Mouse (Mus musculus) CH12.LX (cell line): ENCODE measurements around the gene Rbpjl. TPM values are rescaled to one million over a fixed set of nuclear protein-coding genes. Genes with fewer than 3 reads are reported as not detected.

Experiments
- DNase-seq: peaks from one replicate; pipeline ENCODE4 v3.0.0-alpha.2; 2013; ENCODE audit errors: extremely low read depth
- H3K27ac ChIP-seq: 2 replicates; pipeline ENCODE4 v1.5.1; 2012; ENCODE audit warnings: low read depth, mild to moderate bottlenecking, control low read depth, moderate library complexity; ENCODE audit not compliant: insufficient read depth
- H3K27me3 ChIP-seq: replicated peaks from 2 replicates; pipeline ENCODE3; 2012; ENCODE audit warnings: inconsistent platforms
- H3K36me3 ChIP-seq, 2 experiments: replicated peaks in 1 of 2; 2 replicates each; pipeline versions ENCODE3 to v1.6.1; 2012; ENCODE audit warnings: inconsistent platforms in 1 of 2, low read length in 1 of 2, mild to moderate bottlenecking in 1 of 2, mixed read lengths in 1 of 2, moderate library complexity in 1 of 2; ENCODE audit not compliant: control insufficient read depth in 1 of 2, insufficient read depth in 1 of 2
- H3K4me1 ChIP-seq, 2 experiments: 2 replicates each; pipeline ENCODE4 v1.6.1; 2012; ENCODE audit warnings: inconsistent platforms in 1 of 2, moderate library complexity in 1 of 2; ENCODE audit not compliant: insufficient read depth in 2 of 2, control insufficient read depth in 1 of 2
- H3K4me2 ChIP-seq: 2 replicates; pipeline ENCODE4 v1.6.1; 2012; ENCODE audit warnings: low read depth, mild to moderate bottlenecking, control low read depth; ENCODE audit not compliant: poor library complexity, insufficient read depth, severe bottlenecking
- H3K4me3 ChIP-seq, 3 experiments: fragments of 150-350 bp in 1 of 3; sonication (generic) in 1 of 3; replicated peaks in 1 of 3; 2 replicates each; pipeline versions ENCODE3 to v1.5.1; 2011 to 2012; ENCODE audit warnings: low read depth in 2 of 3, low read length in 2 of 3, mild to moderate bottlenecking in 2 of 3, moderate library complexity in 2 of 3, control low read depth in 1 of 3, improper control_type of control experiment in 1 of 3, inconsistent platforms in 1 of 3, mixed read lengths in 1 of 3; ENCODE audit not compliant: poor library complexity in 1 of 3
- H3K79me2 ChIP-seq: replicated peaks from 2 replicates; pipeline ENCODE4 v1.6.1; 2012; ENCODE audit warnings: mild to moderate bottlenecking, moderate library complexity; ENCODE audit not compliant: control insufficient read depth, poor library complexity, insufficient read depth, severe bottlenecking; ENCODE audit errors: extremely low read depth
- H3K9ac ChIP-seq: 2 replicates; pipeline ENCODE4 v1.6.1; 2012; ENCODE audit warnings: low read depth, mild to moderate bottlenecking, control low read depth, moderate library complexity; ENCODE audit not compliant: insufficient read depth
- H3K9me3 ChIP-seq: replicated peaks from 2 replicates; pipeline ENCODE3; 2012; ENCODE audit warnings: low read length, inconsistent platforms, mixed read lengths
- BHLHE40 ChIP-seq: IDR thresholded peaks from 2 replicates; pipeline ENCODE4 v1.6.1; 2011; ENCODE audit warnings: mild to moderate bottlenecking, low read depth, low read length, improper control_type of control experiment
- CHD2 ChIP-seq: IDR thresholded peaks from 2 replicates; pipeline ENCODE4 v1.6.1; 2011; ENCODE audit warnings: low read length, improper control_type of control experiment
- CTCF ChIP-seq, 2 experiments: IDR thresholded peaks in 1 of 2; conservative IDR thresholded peaks in 1 of 2; 2 replicates each; pipeline ENCODE4 v1.5.1; 2011 to 2012; ENCODE audit warnings: low read depth in 2 of 2, low read length in 2 of 2, improper control_type of control experiment in 1 of 2, inconsistent platforms in 1 of 2, mild to moderate bottlenecking in 1 of 2, moderate library complexity in 1 of 2
- ETS1 ChIP-seq: conservative IDR thresholded peaks from 2 replicates; pipeline ENCODE4 v1.6.1; 2012; ENCODE audit warnings: low read depth, mild to moderate bottlenecking, inconsistent platforms, low read length, improper control_type of control experiment, moderate library complexity
- GABPA ChIP-seq: IDR thresholded peaks from 2 replicates; pipeline ENCODE4 v1.6.1; 2012; ENCODE audit warnings: low read depth, low read length, improper control_type of control experiment, inconsistent platforms; ENCODE audit not compliant: insufficient replicate concordance
- IRF4 ChIP-seq: IDR thresholded peaks from 2 replicates; pipeline ENCODE4 v1.6.1; 2014; ENCODE audit warnings: low read depth, mild to moderate bottlenecking, inconsistent platforms, low read length, improper control_type of control experiment
- JUN ChIP-seq: IDR thresholded peaks from 2 replicates; pipeline ENCODE4 v1.6.1; 2011; ENCODE audit warnings: low read depth, mild to moderate bottlenecking, low read length, improper control_type of control experiment, moderate library complexity; ENCODE audit not compliant: insufficient read depth
- JUND ChIP-seq: conservative IDR thresholded peaks from 2 replicates; pipeline ENCODE4 v1.6.1; 2011; ENCODE audit warnings: low read depth, low read length, improper control_type of control experiment
- KAT2A ChIP-seq: IDR thresholded peaks from 2 replicates; pipeline ENCODE4 v1.6.1; 2012; ENCODE audit warnings: low read length, improper control_type of control experiment, inconsistent platforms; ENCODE audit not compliant: insufficient replicate concordance
- MAFK ChIP-seq: IDR thresholded peaks from 2 replicates; pipeline ENCODE4 v1.6.1; 2011; ENCODE audit warnings: low read length, improper control_type of control experiment; ENCODE audit not compliant: insufficient replicate concordance
- MAX ChIP-seq: IDR thresholded peaks from 2 replicates; pipeline ENCODE4 v1.6.1; 2011; ENCODE audit warnings: low read length, improper control_type of control experiment
- MAZ ChIP-seq: IDR thresholded peaks from 2 replicates; pipeline ENCODE4 v1.6.1; 2012; ENCODE audit warnings: low read depth, mild to moderate bottlenecking, inconsistent platforms, low read length, improper control_type of control experiment, moderate library complexity
- MYC ChIP-seq: IDR thresholded peaks from 2 replicates; pipeline ENCODE4 v1.6.1; 2011; ENCODE audit warnings: low read depth, mild to moderate bottlenecking, improper control_type of control experiment, low read length
- NRF1 ChIP-seq: IDR thresholded peaks from 2 replicates; pipeline ENCODE4 v1.6.1; 2014; ENCODE audit warnings: low read depth, mild to moderate bottlenecking, inconsistent platforms, low read length, improper control_type of control experiment, moderate library complexity
- POLR2AphosphoS2 ChIP-seq: IDR thresholded peaks from 2 replicates; pipeline ENCODE4 v1.6.1; 2011; ENCODE audit warnings: low read depth, low read length, improper control_type of control experiment
- RAD21 ChIP-seq: IDR thresholded peaks from 2 replicates; pipeline ENCODE4 v1.6.1; 2011; ENCODE audit warnings: low read depth, mild to moderate bottlenecking, low read length, improper control_type of control experiment, moderate library complexity
- TBP ChIP-seq: conservative IDR thresholded peaks from 2 replicates; pipeline ENCODE4 v1.6.1; 2011; ENCODE audit warnings: low read depth, low read length, improper control_type of control experiment
- TCF12 ChIP-seq: IDR thresholded peaks from 2 replicates; pipeline ENCODE4 v1.6.1; 2014; ENCODE audit warnings: low read depth, mild to moderate bottlenecking, inconsistent platforms, low read length, improper control_type of control experiment
- UBTF ChIP-seq: IDR thresholded peaks from 2 replicates; pipeline ENCODE4 v1.6.1; 2012; ENCODE audit warnings: low read depth, mild to moderate bottlenecking, inconsistent platforms, low read length, improper control_type of control experiment, moderate library complexity
- USF1 ChIP-seq: IDR thresholded peaks from 2 replicates; pipeline ENCODE4 v1.6.1; 2014; ENCODE audit warnings: low read depth, mild to moderate bottlenecking, inconsistent platforms, low read length, improper control_type of control experiment
- USF2 ChIP-seq: conservative IDR thresholded peaks from 2 replicates; pipeline ENCODE4 v1.6.1; 2011; ENCODE audit warnings: low read depth, low read length, improper control_type of control experiment
- ZC3H11A ChIP-seq: IDR thresholded peaks from 2 replicates; pipeline ENCODE4 v1.6.1; 2012; ENCODE audit warnings: low read depth, mild to moderate bottlenecking, inconsistent platforms, low read length, improper control_type of control experiment
- ZMIZ1 ChIP-seq: IDR thresholded peaks from 2 replicates; pipeline ENCODE4 v1.6.1; 2012; ENCODE audit warnings: low read depth, mild to moderate bottlenecking, inconsistent platforms, low read length, improper control_type of control experiment
- dilution Hi-C: fragments of 300-500 bp; cut with MboI; formaldehyde crosslinking; loops from 2 replicates; pipeline ENCODE4 v1.14.3; 2020; ENCODE audit warnings: low sequenced_read_pairs; ENCODE audit not compliant: extremely low pct_unique_long_range_greater_than_20kb, extremely low pct_ligation_motif_present
- in situ Hi-C: fragments of 300-500 bp; cut with MboI; formaldehyde crosslinking; loops from 3 replicates; pipeline ENCODE4 v1.14.3; 2019; ENCODE audit warnings: low sequenced_read_pairs, low pct_ligation_motif_present, low pct_unique_long_range_greater_than_20kb, mixed read lengths
- polyA plus RNA-seq: library from polyadenylated mRNA; unstranded; fragments of >175 nt; gene quantifications from 2 replicates; pipeline ENCODE4 v1.2.1, GENCODE M21; 2012; ENCODE audit warnings: low read depth; ENCODE audit not compliant: insufficient read length
- total RNA-seq, 2 experiments: library from RNA; depleted of rRNA; stranded (reverse); fragments of 300-350 nt in 1 of 2; fragments of >200 nt in 1 of 2; gene quantifications; 2 replicates each; pipeline ENCODE4 v1.2.3; 2012 to 2014

The Rbpjl gene
- total and polyA plus RNA-seq, 3 experiments: 0.08 TPM; not detected in 2

GRCm38 (mm10) chr2:164449341-164450042, 46.6 kb downstream of the Rbpjl start:
- TF ChIP-seq KAT2A (no peak), RAD21 (no peak), JUND (no peak), CTCF (conservative IDR thresholded peaks at IDR 0.05 in 1 of 2, IDR thresholded peaks at IDR 0.05 in 1 of 2; ENCODE audit: low read depth in 2 of 2, low read length in 2 of 2) (no peak), IRF4 (no peak), TCF12 (no peak), MYC (no peak), USF2 (no peak), GABPA (no peak), ZMIZ1 (no peak), ZC3H11A (no peak), JUN (no peak), NRF1 (no peak), BHLHE40 (no peak), MAFK (no peak), UBTF (no peak), MAZ (no peak), MAX (no peak), POLR2AphosphoS2 (no peak)
- TF ChIP-seq, all 38 proteins: peak for 0
- Histone ChIP-seq H3K36me3 (no peaks in the 10 kb centered on the region), H3K27ac (no peak overlapping the region), H3K4me1 (peaks cover 0 to 1% of the 10 kb centered on the region in 2 experiments; a peak in 1 of 4 replicates), H3K9ac (no peak overlapping the region), H3K9me3 (peaks cover 12% of the 10 kb centered on the region), H3K79me2 (no peaks in the 10 kb centered on the region), H3K27me3 (peaks cover 57% of the 10 kb centered on the region), H3K4me3 (no peak overlapping the region), H3K4me2 (no peak overlapping the region)
- DNase-seq: no peak
- dilution Hi-C loops (no loop called here), in situ Hi-C loops (no loop called here)

- Histone ChIP-seq H3K4me2 (no peak overlapping the region), H3K36me3 (no peaks in the 10 kb centered on the region), H3K4me3 (no peak overlapping the region), H3K27me3 (peaks cover 46% of the 10 kb centered on the region), H3K79me2 (no peaks in the 10 kb centered on the region), H3K27ac (no peak overlapping the region), H3K9ac (no peak overlapping the region), H3K9me3 (peaks cover 12% of the 10 kb centered on the region), H3K4me1 (peaks cover 4 to 11% of the 10 kb centered on the region in 2 experiments)
- TF ChIP-seq CHD2 (no peak), MAX (no peak), TBP (no peak), USF1 (no peak), ETS1 (no peak), POLR2AphosphoS2 (no peak)
- in situ Hi-C loops: no loop called here
- no peak for DNase-seq
- dilution Hi-C loops: no loop called here
Observed at GRCm38 (mm10) chr2:164452000-164452676, 49.2 kb downstream of the Rbpjl start.
